Mouse (Mus musculus) liver, embryonic 14.5 days (tissue): ENCODE measurements around the gene Dmtf1.

ENCODE experiments used
- CTCF ChIP-seq: IDR thresholded peaks from 2 replicates; pipeline ENCODE4 v1.5.1; 2016; ENCODE audit warnings: antibody characterized with exemption, low read depth, control low read depth
- EP300 ChIP-seq: IDR thresholded peaks from 2 replicates; pipeline ENCODE4 v1.6.1; 2016; ENCODE audit warnings: antibody characterized with exemption, low read depth

GRCm38 (mm10) chr5:9135588-9135987 is 26.0 kb downstream of the Dmtf1 start:
- TF ChIP-seq CTCF (no peak), EP300 (no peak)
